Mouse (Mus musculus) heart, adult 2 months (tissue): ENCODE measurements at regions not wholly inside any gene's neighbourhood (a gene's known extent, or its start where the extent isn't known, plus 50 kb on each side); places are given as distances from the start of the nearest gene placed in this dataset.

Source experiments
- CTCF ChIP-seq: fragments of 200-600 bp; IDR thresholded peaks from 2 replicates; pipeline ENCODE4 v1.8.1; 2022; ENCODE audit warnings: antibody characterized with exemption, mild to moderate bottlenecking, moderate library complexity
- EP300 ChIP-seq: fragments of 200-500 bp; IDR thresholded peaks from 2 replicates; pipeline ENCODE4 v1.6.1; 2011; ENCODE audit warnings: low read depth, low read length, control low read depth; ENCODE audit not compliant: insufficient read depth
- POLR2A ChIP-seq: fragments of 200-500 bp; IDR thresholded peaks from 2 replicates; pipeline ENCODE4 v1.6.1; 2011; ENCODE audit warnings: mild to moderate bottlenecking, low read depth, low read length, control low read depth; ENCODE audit not compliant: insufficient read depth

- no peak for TF ChIP-seq CTCF
- TF ChIP-seq EP300: no peak
- no peak for TF ChIP-seq POLR2A
Observed at GRCm38 (mm10) chr14:109180029-109180585, 266.1 kb upstream of the Slitrk1 start.
